Mouse (Mus musculus): ENCODE results near the gene Nrtn. TPM values are rescaled to one million over a fixed set of nuclear protein-coding genes. Genes with fewer than 3 reads are reported as not detected.

Nrtn gene
- polyA plus RNA-seq, 1 experiment from 2014 or later: 4.1 TPM

DNA sequence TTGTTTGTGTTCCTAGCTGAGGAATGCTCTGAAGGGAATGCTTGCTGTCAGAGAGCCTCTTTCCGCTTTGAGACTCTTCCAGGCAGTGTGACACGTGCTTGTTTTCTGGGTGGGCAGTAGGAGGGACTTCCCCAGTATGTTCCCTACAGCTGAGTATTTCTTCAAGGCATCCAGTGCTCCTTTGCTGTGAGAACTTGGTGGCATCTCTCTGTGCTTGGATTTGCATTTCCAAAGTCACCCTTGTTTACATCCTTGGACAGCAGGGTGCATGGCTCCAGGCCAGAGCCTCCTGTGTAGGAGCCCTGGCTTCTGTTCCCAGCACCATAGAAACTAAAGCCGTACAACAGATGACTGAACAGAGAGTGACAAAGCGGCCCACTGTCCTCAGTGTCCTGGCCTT lies 48.6 kb downstream of the Nrtn start:
- Histone ChIP-seq H3K4me3 (no peak overlapping the region), H3K4me2 (no peak overlapping the region), H3K36me3 (replicated peaks) (peaks cover 68% of the 10 kb centered on the region), H3K9ac (no peak overlapping the region), H3K27ac (no peak overlapping the region), H3K9me3 (no peaks in the 10 kb centered on the region), H3K27me3 (replicated peaks) (no peaks in the 10 kb centered on the region), H3K4me1 (no peaks in the 10 kb centered on the region)
- no peak for ATAC-seq (replicated peaks)
- 70% methylated on average over 4 of the region's 4 CpGs for WGBS

DNA sequence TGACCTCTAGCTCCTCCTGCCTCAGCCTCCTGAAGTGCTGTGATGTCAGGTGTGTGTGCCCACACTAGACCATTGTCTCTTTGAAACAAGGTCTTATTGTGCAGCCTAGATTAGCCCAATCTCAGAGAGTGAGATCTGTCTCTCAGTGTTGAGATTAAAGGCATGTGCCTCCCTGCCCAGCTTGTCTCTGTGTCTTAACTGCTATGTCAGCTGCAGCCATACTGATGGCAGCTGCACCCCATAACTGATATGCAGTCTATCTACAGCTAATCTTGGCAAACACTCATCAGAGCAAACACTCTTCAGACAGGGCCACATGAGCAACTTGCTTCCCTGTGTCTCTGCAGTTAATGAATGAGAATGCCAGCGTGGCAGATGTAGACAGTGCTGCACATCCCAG lies 50.8 kb downstream of the Nrtn start:
- ATAC-seq (replicated peaks): no peak
- Histone ChIP-seq H3K27me3 (replicated peaks) (no peaks in the 10 kb centered on the region), H3K4me1 (no peaks in the 10 kb centered on the region), H3K9me3 (no peaks in the 10 kb centered on the region), H3K9ac (no peak overlapping the region), H3K27ac (no peak overlapping the region), H3K4me3 (no peak overlapping the region), H3K36me3 (replicated peaks) (peaks cover 82% of the 10 kb centered on the region), H3K4me2 (no peak overlapping the region)
- 94% methylated on average over 1 of the region's 1 CpGs for WGBS

DNA sequence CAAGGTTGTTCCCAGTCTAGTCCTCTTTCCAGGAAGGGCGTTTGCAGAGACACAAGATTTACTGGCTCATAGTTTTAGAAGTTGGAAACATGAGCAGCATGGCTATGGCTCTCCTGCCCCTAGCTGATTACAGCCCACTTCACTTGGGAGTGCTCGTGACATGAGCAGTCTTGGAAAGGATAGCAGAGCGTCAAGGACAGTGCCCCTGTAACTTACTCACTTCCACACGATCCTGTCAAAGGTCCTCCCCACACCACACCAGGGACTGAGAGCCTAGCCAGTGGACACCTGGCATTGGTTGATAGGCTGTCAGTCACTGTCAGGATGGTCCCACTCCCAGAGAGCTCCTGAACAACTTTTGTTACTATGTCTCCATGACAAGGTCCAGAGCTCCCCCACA lies 54.3 kb downstream of the Nrtn start:
- ATAC-seq (replicated peaks): no peak
- 93% methylated on average over 4 of the region's 4 CpGs for WGBS
- no peak overlapping the region for H3K9ac ChIP-seq
- no peak overlapping the region for H3K27ac ChIP-seq
- no peaks in the 10 kb centered on the region for H3K4me1 ChIP-seq
- H3K4me2 ChIP-seq: no peak overlapping the region
- peaks cover 80% of the 10 kb centered on the region for H3K36me3 ChIP-seq (replicated peaks)
- no peaks in the 10 kb centered on the region for H3K27me3 ChIP-seq (replicated peaks)
- H3K4me3 ChIP-seq: no peak overlapping the region
- no peaks in the 10 kb centered on the region for H3K9me3 ChIP-seq

Other genes with a start within 250 kb of the Nrtn start
- not detected in 2 replicates for gene Znrf4, start 245.1 kb downstream of the Nrtn start, polyA plus RNA-seq (2015; fragmentation: Nextera tagmentation; extraction: Ambion mirVana)
- gene Gm20219, start 203.1 kb downstream of the Nrtn start, polyA plus RNA-seq (2015; fragmentation: Nextera tagmentation; extraction: Ambion mirVana): 1.4 and 2.0 TPM in 2 replicates
- gene Safb2, start 172.9 kb downstream of the Nrtn start, polyA plus RNA-seq (2015; fragmentation: Nextera tagmentation; extraction: Ambion mirVana): 78.4 and 86.1 TPM in 2 replicates
- gene Safb, start 172.7 kb downstream of the Nrtn start, polyA plus RNA-seq (2015; fragmentation: Nextera tagmentation; extraction: Ambion mirVana): 120 and 129 TPM in 2 replicates
- 169 and 175 TPM in 2 replicates for gene 2410015M20Rik, start 147.8 kb downstream of the Nrtn start, polyA plus RNA-seq (2015; fragmentation: Nextera tagmentation; extraction: Ambion mirVana)
- 917 and 926 TPM in 2 replicates for gene Rpl36, start 144.1 kb downstream of the Nrtn start, polyA plus RNA-seq (2015; fragmentation: Nextera tagmentation; extraction: Ambion mirVana)
- gene Lonp1, start 130.6 kb downstream of the Nrtn start, polyA plus RNA-seq (2015; fragmentation: Nextera tagmentation; extraction: Ambion mirVana): 48.9 and 52.9 TPM in 2 replicates
- 2.3 and 2.5 TPM in 2 replicates for gene Catsperd, start 129.4 kb downstream of the Nrtn start, polyA plus RNA-seq (2015; fragmentation: Nextera tagmentation; extraction: Ambion mirVana)
- gene Ranbp3, start 84.2 kb downstream of the Nrtn start, polyA plus RNA-seq (2015; fragmentation: Nextera tagmentation; extraction: Ambion mirVana): 109 and 116 TPM in 2 replicates
- 516 and 531 TPM in 2 replicates for gene Ndufa11, start 39.8 kb downstream of the Nrtn start, polyA plus RNA-seq (2015; fragmentation: Nextera tagmentation; extraction: Ambion mirVana)
- 15.5 and 18.2 TPM in 2 replicates for gene Vmac, start 39.5 kb downstream of the Nrtn start, polyA plus RNA-seq (2015; fragmentation: Nextera tagmentation; extraction: Ambion mirVana)
- gene Dus3l, start 7.2 kb upstream of the Nrtn start, polyA plus RNA-seq (2015; fragmentation: Nextera tagmentation; extraction: Ambion mirVana): 100.0 and 104 TPM in 2 replicates
- gene Prr22, start 12.7 kb upstream of the Nrtn start, polyA plus RNA-seq (2015; fragmentation: Nextera tagmentation; extraction: Ambion mirVana): 1.4 TPM in 2 replicates
- gene Rfx2, start 73.5 kb upstream of the Nrtn start, polyA plus RNA-seq (2015; fragmentation: Nextera tagmentation; extraction: Ambion mirVana): 5.4 and 6.0 TPM in 2 replicates
- not detected in 2 replicates for gene Acsbg2, start 116.9 kb upstream of the Nrtn start, polyA plus RNA-seq (2015; fragmentation: Nextera tagmentation; extraction: Ambion mirVana)
- gene 1700061G19Rik, start 117.9 kb upstream of the Nrtn start, polyA plus RNA-seq (2015; fragmentation: Nextera tagmentation; extraction: Ambion mirVana): 0.37 and 0.49 TPM in 2 replicates
- 103 and 106 TPM in 2 replicates for gene Mllt1, start 177.9 kb upstream of the Nrtn start, polyA plus RNA-seq (2015; fragmentation: Nextera tagmentation; extraction: Ambion mirVana)
- gene Acer1, start 224.6 kb upstream of the Nrtn start, polyA plus RNA-seq (2015; fragmentation: Nextera tagmentation; extraction: Ambion mirVana): not detected in 2 replicates
- 180 and 188 TPM in 2 replicates for gene Clpp, start 232.8 kb upstream of the Nrtn start, polyA plus RNA-seq (2015; fragmentation: Nextera tagmentation; extraction: Ambion mirVana)
- 53.2 and 57.1 TPM in 2 replicates for gene Alkbh7, start 239.8 kb upstream of the Nrtn start, polyA plus RNA-seq (2015; fragmentation: Nextera tagmentation; extraction: Ambion mirVana)
- gene Pspn, start 242.5 kb upstream of the Nrtn start, polyA plus RNA-seq (2015; fragmentation: Nextera tagmentation; extraction: Ambion mirVana): 0.68 and 0.83 TPM in 2 replicates

Measured in midbrain, embryonic 15.5 days (tissue).